Mouse (Mus musculus): ENCODE results near the gene Creg1. TPM values are rescaled to one million over a fixed set of nuclear protein-coding genes. Genes with fewer than 3 reads are reported as not detected.
A peak's percentile ranks its signal among the peaks of the same experiment; 100 is the strongest.

Gene Creg1
- total and polyA plus RNA-seq, 3 experiments, result 77.2 to 93.3 (median 85.7) TPM

DNA sequence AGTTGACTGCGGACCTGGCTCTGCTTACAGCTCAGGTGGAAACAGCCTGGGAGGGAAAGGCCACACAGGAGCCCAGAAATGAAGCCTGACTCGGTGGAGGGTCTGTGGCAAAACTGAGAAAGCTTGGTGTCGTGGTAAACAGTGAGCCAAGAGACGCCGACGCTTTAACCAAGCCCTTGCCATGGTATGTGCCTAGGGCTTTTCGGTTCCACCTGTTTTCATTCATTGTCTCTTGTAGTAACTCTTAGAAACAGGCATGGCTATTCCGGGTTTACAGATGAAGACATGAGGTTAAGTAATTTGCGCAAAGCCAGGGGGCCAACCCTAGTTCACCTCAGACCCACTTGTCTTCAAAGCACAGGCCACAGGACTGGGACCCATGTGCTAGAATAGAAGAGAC, 1.0 kb downstream of the Creg1 start:
- no peak for DNase-seq
- Histone ChIP-seq H3K4me1 (ENCODE audit: control insufficient read depth, insufficient read depth, low read length) (peaks cover 3% of the 10 kb centered on the region), H3K79me2 (replicated peaks; ENCODE audit: control insufficient read depth, insufficient read depth, low read length) (peaks cover 2% of the 10 kb centered on the region; the same call in 1 of the 2 replicates), H3K27ac (no peak overlapping the region; the same call in 1 of the 2 replicates), H3K27me3 (ENCODE audit: control insufficient read depth, insufficient read depth, low read length) (no peaks in the 10 kb centered on the region), H3K9ac (ENCODE audit: low read depth, low read length) (peak overlapping the region; percentile 94; the same call in 1 of the 2 replicates), H3K36me3 (ENCODE audit: control insufficient read depth, insufficient read depth, low read length) (no peaks in the 10 kb centered on the region), H3K4me3 (peak overlapping the region; percentile 86)
- intact Hi-C loops (cut with DNase I), result loop anchor here (5.0 kb wide), 1 partner anchor 182 kb away; no protein-coding TSS in a partner anchor
- 59% methylated on average over 9 of the region's 9 CpGs for WGBS
- TF ChIP-seq CTCF (IDR thresholded peaks at IDR 0.05) (no peak), POLR2A (IDR thresholded peaks at IDR 0.05; ENCODE audit: insufficient read depth, low read depth, low read length) (no peak), EP300 (IDR thresholded peaks at IDR 0.05; ENCODE audit: insufficient read depth, low read depth, low read length) (no peak)

DNA sequence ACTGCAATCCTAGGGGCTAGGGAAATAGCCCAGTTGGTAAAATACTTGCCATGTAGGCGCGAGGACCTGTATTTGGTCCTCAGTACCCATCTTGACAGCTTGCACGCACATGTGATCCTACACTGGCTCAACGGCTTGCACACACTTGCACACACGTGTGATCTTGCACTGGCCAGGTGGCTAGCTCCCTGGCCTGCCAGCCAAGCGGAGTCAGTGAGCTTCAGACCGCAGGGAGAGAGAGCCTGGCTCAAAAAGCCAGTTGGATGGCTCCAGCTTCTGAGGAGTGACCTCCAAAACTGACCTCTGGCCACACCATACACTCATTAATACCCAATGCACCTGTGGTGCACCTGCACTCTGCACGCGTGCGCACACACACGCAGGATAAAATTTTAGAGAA, 1.5 kb downstream of the Creg1 start:
- intact Hi-C loops (cut with DNase I), result no loop called here
- Histone ChIP-seq H3K79me2 (replicated peaks; ENCODE audit: control insufficient read depth, insufficient read depth, low read length) (peaks cover 2% of the 10 kb centered on the region; the same call in 1 of the 2 replicates), H3K9ac (ENCODE audit: low read depth, low read length) (peak overlapping the region; percentile 36; the same call in 1 of the 2 replicates), H3K27me3 (ENCODE audit: control insufficient read depth, insufficient read depth, low read length) (no peaks in the 10 kb centered on the region), H3K4me1 (ENCODE audit: control insufficient read depth, insufficient read depth, low read length) (peaks cover 3% of the 10 kb centered on the region), H3K36me3 (ENCODE audit: control insufficient read depth, insufficient read depth, low read length) (peaks cover 4% of the 10 kb centered on the region; the same call in 1 of the 2 replicates), H3K4me3 (no peak overlapping the region; the same call in 1 of the 2 replicates), H3K27ac (no peak overlapping the region)
- TF ChIP-seq POLR2A (IDR thresholded peaks at IDR 0.05; ENCODE audit: insufficient read depth, low read depth, low read length) (no peak), CTCF (IDR thresholded peaks at IDR 0.05) (no peak), EP300 (IDR thresholded peaks at IDR 0.05; ENCODE audit: insufficient read depth, low read depth, low read length) (no peak)
- WGBS, result 85% methylated on average over 11 of the region's 11 CpGs
- DNase-seq, result no peak

DNA sequence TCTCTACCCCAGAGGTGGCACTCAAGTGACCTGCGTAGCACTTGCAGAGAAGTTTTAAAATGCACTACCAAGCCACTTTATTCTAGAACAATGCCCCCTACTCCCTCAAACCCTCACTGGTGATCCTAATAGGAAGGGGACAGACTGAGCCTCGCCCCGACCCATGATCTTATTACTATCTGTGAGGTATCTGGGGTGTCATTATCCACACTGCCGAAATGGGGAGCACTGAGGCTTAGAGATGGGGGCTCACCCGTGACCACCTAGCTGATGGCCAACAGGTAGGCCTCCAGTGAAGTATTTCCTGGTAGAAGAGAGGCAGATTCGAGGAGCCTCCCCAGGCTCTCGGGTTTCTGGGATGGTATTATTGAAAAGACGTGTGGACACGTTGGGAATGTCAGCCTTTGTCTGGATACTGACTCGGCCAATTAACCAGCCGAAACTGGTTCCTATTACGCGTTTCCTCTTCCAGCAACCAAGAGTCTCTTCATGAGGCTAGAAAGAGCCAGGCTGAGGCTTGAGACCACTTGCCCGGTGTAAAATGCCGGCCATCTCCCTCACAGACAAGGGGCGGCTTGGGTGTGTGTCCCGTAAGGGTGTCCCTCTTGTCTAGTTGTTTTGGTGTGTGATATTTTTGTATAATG, 2.2 kb downstream of the Creg1 start:
- no peak for TF ChIP-seq CTCF (IDR thresholded peaks at IDR 0.05)
- no peak for TF ChIP-seq EP300 (IDR thresholded peaks at IDR 0.05; ENCODE audit: insufficient read depth, low read depth, low read length)
- TF ChIP-seq POLR2A (IDR thresholded peaks at IDR 0.05; ENCODE audit: insufficient read depth, low read depth, low read length), result no peak
- H3K9ac ChIP-seq (ENCODE audit: low read depth, low read length), result no peak overlapping the region
- H3K4me1 ChIP-seq (ENCODE audit: control insufficient read depth, insufficient read depth, low read length), result peaks cover 3% of the 10 kb centered on the region
- no peak for DNase-seq
- intact Hi-C loops (cut with DNase I), result no loop called here
- no peak overlapping the region for H3K4me3 ChIP-seq
- peaks cover 10% of the 10 kb centered on the region for H3K36me3 ChIP-seq (ENCODE audit: control insufficient read depth, insufficient read depth, low read length)
- no peak overlapping the region; the same call in 1 of the 2 replicates for H3K27ac ChIP-seq
- WGBS, result 82% methylated on average over 17 of the region's 17 CpGs
- no peaks in the 10 kb centered on the region for H3K27me3 ChIP-seq (ENCODE audit: control insufficient read depth, insufficient read depth, low read length)
- H3K79me2 ChIP-seq (replicated peaks; ENCODE audit: control insufficient read depth, insufficient read depth, low read length), result peaks cover 2% of the 10 kb centered on the region; the same call in 1 of the 2 replicates

DNA sequence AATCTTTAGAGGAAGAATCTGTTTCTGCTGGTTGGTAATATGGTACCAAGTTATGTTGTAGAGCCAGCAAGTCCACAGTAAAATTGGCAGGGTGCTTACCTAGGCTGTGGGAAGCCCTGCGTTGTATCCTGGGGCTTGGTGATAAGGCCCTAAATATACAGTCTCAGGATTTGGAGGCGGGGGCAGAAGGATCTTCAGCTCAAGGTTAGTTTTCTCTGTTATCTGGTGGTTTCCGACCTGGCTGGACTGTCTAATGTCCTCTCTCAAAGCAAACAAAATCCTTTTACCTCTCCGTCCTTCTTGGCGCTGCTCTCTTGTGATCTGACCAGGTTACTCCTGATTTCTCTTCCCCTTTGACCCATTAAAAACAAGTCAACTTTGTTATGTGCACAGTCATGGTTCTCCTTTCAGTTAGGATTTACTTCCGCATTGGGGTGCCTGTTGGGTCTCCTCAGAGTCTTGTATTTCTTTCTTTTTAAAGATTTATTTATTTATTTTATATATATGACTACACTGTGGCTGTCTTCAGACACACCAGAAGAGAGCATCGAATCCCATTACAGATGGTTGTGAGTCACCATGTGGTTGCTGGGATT, 2.8 kb downstream of the Creg1 start:
- no peak for TF ChIP-seq CTCF (IDR thresholded peaks at IDR 0.05)
- no peak for TF ChIP-seq POLR2A (IDR thresholded peaks at IDR 0.05; ENCODE audit: insufficient read depth, low read depth, low read length)
- no peak for TF ChIP-seq EP300 (IDR thresholded peaks at IDR 0.05; ENCODE audit: insufficient read depth, low read depth, low read length)
- no peak overlapping the region for H3K4me3 ChIP-seq
- WGBS, result 69% methylated on average over 7 of the region's 7 CpGs
- H3K27me3 ChIP-seq (ENCODE audit: control insufficient read depth, insufficient read depth, low read length), result no peaks in the 10 kb centered on the region
- H3K27ac ChIP-seq, result no peak overlapping the region; the same call in 1 of the 2 replicates
- no peak overlapping the region for H3K9ac ChIP-seq (ENCODE audit: low read depth, low read length)
- peaks cover 2% of the 10 kb centered on the region; the same call in 1 of the 2 replicates for H3K79me2 ChIP-seq (replicated peaks; ENCODE audit: control insufficient read depth, insufficient read depth, low read length)
- H3K36me3 ChIP-seq (ENCODE audit: control insufficient read depth, insufficient read depth, low read length), result peaks cover 12% of the 10 kb centered on the region
- peaks cover 5% of the 10 kb centered on the region for H3K4me1 ChIP-seq (ENCODE audit: control insufficient read depth, insufficient read depth, low read length)
- no peak for DNase-seq
- intact Hi-C loops (cut with DNase I), result no loop called here

DNA sequence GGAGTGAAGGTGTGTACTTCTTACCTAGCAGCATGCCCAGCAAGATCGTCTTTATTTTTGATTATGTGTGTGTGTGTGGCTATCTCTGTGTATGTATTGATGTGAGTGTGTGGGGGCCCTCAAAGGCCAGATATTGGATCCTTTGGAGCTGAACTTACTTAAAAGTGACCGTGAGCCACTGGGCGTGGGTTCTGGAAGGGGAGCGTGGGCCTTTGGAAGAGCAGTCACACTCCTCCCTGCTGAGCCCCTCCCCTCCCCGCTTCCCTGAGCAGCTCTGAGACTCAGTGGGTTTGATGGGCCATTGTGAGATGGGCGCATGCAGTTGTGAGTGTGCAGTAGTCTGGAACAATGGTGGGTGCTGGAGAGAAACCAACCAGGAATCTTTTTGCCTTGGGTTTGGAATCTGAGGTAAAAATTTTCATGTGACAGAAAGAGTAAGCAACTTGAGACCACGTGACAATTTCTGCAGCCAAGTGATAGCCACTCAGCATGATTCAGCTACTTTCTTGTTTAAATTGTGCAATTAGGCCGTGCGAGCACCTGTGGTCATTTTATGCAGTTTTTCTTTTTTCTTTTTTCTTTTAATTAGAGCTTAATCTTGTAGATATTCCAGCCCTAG, 5.5 kb downstream of the Creg1 start:
- Histone ChIP-seq H3K36me3 (ENCODE audit: control insufficient read depth, insufficient read depth, low read length) (peaks cover 12% of the 10 kb centered on the region), H3K27ac (no peak overlapping the region), H3K4me3 (no peak overlapping the region), H3K79me2 (replicated peaks; ENCODE audit: control insufficient read depth, insufficient read depth, low read length) (peaks cover 2% of the 10 kb centered on the region; the same call in 1 of the 2 replicates), H3K4me1 (ENCODE audit: control insufficient read depth, insufficient read depth, low read length) (peaks cover 6% of the 10 kb centered on the region), H3K9ac (ENCODE audit: low read depth, low read length) (no peak overlapping the region), H3K27me3 (ENCODE audit: control insufficient read depth, insufficient read depth, low read length) (no peaks in the 10 kb centered on the region)
- intact Hi-C loops (cut with DNase I), result no loop called here
- no peak for TF ChIP-seq CTCF (IDR thresholded peaks at IDR 0.05)
- TF ChIP-seq EP300 (IDR thresholded peaks at IDR 0.05; ENCODE audit: insufficient read depth, low read depth, low read length), result no peak
- WGBS, result 78% methylated on average over 9 of the region's 9 CpGs
- no peak for DNase-seq

Measured in heart, adult 2 months (tissue).